In genomic region chr2:110012184-110012725, GRCm38 (mm10) we compare ENCODE assay signal across 21 mouse cellular contexts. TPM values are rescaled to one million over a fixed set of nuclear protein-coding genes. Genes with fewer than 3 reads are reported as not detected.
DNase-seq lines count a peak whose midpoint lies in the region; ATAC-seq lines count a peak whose summit lies in the region.
"Had no signal": no experiment of that assay in that cellular context is flagged by ENCODE, and none has a peak within 500 bp of the region (broad histone marks: within the 10 kb centered on the region; RNA-seq: fewer than 3 reads in every experiment).

No protein-coding gene starts in this region.

- H3K9me3 ChIP-seq in hindbrain, embryonic 11.5 days (ENCODE audit: control insufficient read depth, low read length) = no peaks in the 10 kb centered on the region
- H3K9me3 ChIP-seq in hindbrain, embryonic 12.5 days (replicated peaks) = no peaks in the 10 kb centered on the region
- no peaks in the 10 kb centered on the region for H3K9me3 ChIP-seq in neural tube, embryonic 12.5 days
- H3K9me3 ChIP-seq in neural tube, embryonic 15.5 days (replicated peaks) = no peaks in the 10 kb centered on the region
- H3K9me3 ChIP-seq in hindbrain, embryonic 14.5 days (ENCODE audit: control insufficient read depth, low read length) = no peaks in the 10 kb centered on the region
- H3K9me3 ChIP-seq: embryonic facial prominence, embryonic 15.5 days; forebrain, embryonic 13.5 days; lung, embryonic 15.5 days; midbrain, embryonic 12.5 days had no signal

- H3K4me1 ChIP-seq in hindbrain, embryonic 11.5 days (replicated peaks; ENCODE audit: control insufficient read depth, insufficient read depth, low read length) = no peaks in the 10 kb centered on the region
- peaks cover 3% of the 10 kb centered on the region; the same call in 1 of the 2 replicates for H3K4me1 ChIP-seq in hindbrain, embryonic 12.5 days
- H3K4me1 ChIP-seq in neural tube, embryonic 12.5 days = no peaks in the 10 kb centered on the region
- H3K4me1 ChIP-seq in neural tube, embryonic 15.5 days = peaks cover 6% of the 10 kb centered on the region
- H3K4me1 ChIP-seq in hindbrain, embryonic 14.5 days (replicated peaks; ENCODE audit: control insufficient read depth, insufficient read depth, low read length) = no peaks in the 10 kb centered on the region
- H3K4me1 ChIP-seq: lung, embryonic 15.5 days; midbrain, embryonic 12.5 days had no signal

- 90% methylated on average over 13 of the region's 13 CpGs for WGBS in hindbrain, embryonic 11.5 days
- 85% methylated on average over 13 of the region's 13 CpGs for WGBS in hindbrain, embryonic 12.5 days
- 86% methylated on average over 13 of the region's 13 CpGs for WGBS in neural tube, embryonic 12.5 days
- WGBS in neural tube, embryonic 15.5 days = 76% methylated on average over 13 of the region's 13 CpGs
- 86% methylated on average over 13 of the region's 13 CpGs for WGBS in hindbrain, embryonic 14.5 days

- H3K9ac ChIP-seq in hindbrain, embryonic 11.5 days (ENCODE audit: low read depth, low read length) = no peak overlapping the region
- no peak overlapping the region for H3K9ac ChIP-seq in hindbrain, embryonic 12.5 days
- no peak overlapping the region for H3K9ac ChIP-seq in neural tube, embryonic 12.5 days
- no peak overlapping the region for H3K9ac ChIP-seq in neural tube, embryonic 15.5 days (replicated peaks)
- no peak overlapping the region for H3K9ac ChIP-seq in hindbrain, embryonic 14.5 days
- H3K9ac ChIP-seq: embryonic facial prominence, embryonic 15.5 days; forebrain, embryonic 13.5 days; lung, embryonic 15.5 days; midbrain, embryonic 12.5 days had no signal

- no peak overlapping the region for H3K27ac ChIP-seq in hindbrain, embryonic 11.5 days (ENCODE audit: low read depth, low read length)
- no peak overlapping the region for H3K27ac ChIP-seq in hindbrain, embryonic 12.5 days
- H3K27ac ChIP-seq in neural tube, embryonic 12.5 days = no peak overlapping the region
- H3K27ac ChIP-seq in neural tube, embryonic 15.5 days (replicated peaks) = no peak overlapping the region
- H3K27ac ChIP-seq in hindbrain, embryonic 14.5 days = no peak overlapping the region; the same call in 1 of the 2 replicates
- H3K27ac ChIP-seq: embryonic facial prominence, embryonic 15.5 days; forebrain, embryonic 13.5 days; lung, embryonic 15.5 days; midbrain, embryonic 12.5 days had no signal

- no peak overlapping the region for H3K4me2 ChIP-seq in hindbrain, embryonic 11.5 days (replicated peaks; ENCODE audit: low read depth, low read length)
- H3K4me2 ChIP-seq in hindbrain, embryonic 12.5 days (replicated peaks) = no peak overlapping the region
- no peak overlapping the region for H3K4me2 ChIP-seq in neural tube, embryonic 12.5 days (replicated peaks)
- no peak overlapping the region for H3K4me2 ChIP-seq in neural tube, embryonic 15.5 days
- no peak overlapping the region for H3K4me2 ChIP-seq in hindbrain, embryonic 14.5 days (replicated peaks)
- H3K4me2 ChIP-seq: embryonic facial prominence, embryonic 15.5 days; forebrain, embryonic 13.5 days; liver, embryonic 11.5 days; lung, embryonic 15.5 days; midbrain, embryonic 12.5 days had no signal

- H3K27me3 ChIP-seq in hindbrain, embryonic 11.5 days (ENCODE audit: control insufficient read depth, insufficient read depth, low read length) = no peaks in the 10 kb centered on the region
- no peaks in the 10 kb centered on the region for H3K27me3 ChIP-seq in hindbrain, embryonic 12.5 days
- H3K27me3 ChIP-seq in neural tube, embryonic 12.5 days (replicated peaks) = no peaks in the 10 kb centered on the region
- H3K27me3 ChIP-seq in neural tube, embryonic 15.5 days (replicated peaks) = no peaks in the 10 kb centered on the region
- H3K27me3 ChIP-seq in hindbrain, embryonic 14.5 days (ENCODE audit: control insufficient read depth, insufficient read depth, low read length) = no peaks in the 10 kb centered on the region
- H3K27me3 ChIP-seq: embryonic facial prominence, embryonic 15.5 days; forebrain, embryonic 13.5 days; midbrain, embryonic 12.5 days had no signal

- 0 out of 2 replicates have a peak, but pooled peaks have one; percentile 15 for ATAC-seq in hindbrain, embryonic 11.5 days (ENCODE audit: low FRiP score)
- no peak for ATAC-seq in hindbrain, embryonic 12.5 days (ENCODE audit: low FRiP score)
- ATAC-seq in neural tube, embryonic 12.5 days (ENCODE audit: low FRiP score, low read depth) = peak; percentile 59; the same call in 1 of the 2 replicates
- no peak for ATAC-seq in neural tube, embryonic 15.5 days (ENCODE audit: low FRiP score)
- ATAC-seq in hindbrain, embryonic 14.5 days (ENCODE audit: low FRiP score) = 0 out of 2 replicates have a peak, but pooled peaks have one; percentile 46
- ATAC-seq: forebrain, embryonic 13.5 days; intestine, postnatal 0 days had no signal

- no peak overlapping the region for H3K4me3 ChIP-seq in hindbrain, embryonic 11.5 days (ENCODE audit: low read depth, low read length)
- no peak overlapping the region for H3K4me3 ChIP-seq in hindbrain, embryonic 12.5 days
- H3K4me3 ChIP-seq in neural tube, embryonic 12.5 days = no peak overlapping the region
- no peak overlapping the region for H3K4me3 ChIP-seq in neural tube, embryonic 15.5 days (replicated peaks)
- no peak overlapping the region for H3K4me3 ChIP-seq in hindbrain, embryonic 14.5 days (replicated peaks; ENCODE audit: low read length)
- H3K4me3 ChIP-seq: embryonic facial prominence, embryonic 15.5 days; forebrain, embryonic 13.5 days; lung, embryonic 15.5 days; midbrain, embryonic 12.5 days had no signal

- DNase-seq in hindbrain, embryonic 11.5 days (ENCODE audit: low spot score) = no peak
- DNase-seq in ES-CJ7 (ENCODE audit: low read depth, low spot score) = peak; percentile 44
- no peak for DNase-seq in hindbrain, embryonic 14.5 days (ENCODE audit: low spot score)
- DNase-seq in c-Kit-positive CD71-positive TER-119-positive erythroid progenitor cells, embryonic 14.5 days (ENCODE audit: low spot score) = no peak
- no peak for DNase-seq in embryo, embryonic 11 days
- DNase-seq: adrenal gland, postnatal 10 days; cerebellum, adult 11 months; cerebellum, adult 9-10 months; gastrocnemius, postnatal 10 days; heart, postnatal 36 days; kidney, postnatal 25 days; right cerebral cortex, adult 18-20 months had no signal

- H3K36me3 ChIP-seq in hindbrain, embryonic 11.5 days (ENCODE audit: control insufficient read depth, insufficient read depth, low read length) = peaks cover 3% of the 10 kb centered on the region; the same call in 1 of the 2 replicates
- peaks cover 21% of the 10 kb centered on the region for H3K36me3 ChIP-seq in hindbrain, embryonic 12.5 days
- peaks cover 30% of the 10 kb centered on the region for H3K36me3 ChIP-seq in neural tube, embryonic 12.5 days
- H3K36me3 ChIP-seq in neural tube, embryonic 15.5 days = peaks cover 14% of the 10 kb centered on the region
- H3K36me3 ChIP-seq in hindbrain, embryonic 14.5 days (replicated peaks; ENCODE audit: control insufficient read depth, insufficient read depth) = peaks cover 17% of the 10 kb centered on the region
- H3K36me3 ChIP-seq: lung, embryonic 15.5 days had no signal

RNA-seq across cellular contexts. Expression of gene Ccdc34, which starts 5.4 kb away (rescaled TPM):
- polyA plus RNA-seq in hindbrain, embryonic 11.5 days (2014; fragmentation: Nextera tagmentation; extraction: Ambion mirVana) = 57.4 and 65.0 TPM in 2 replicates
- polyA plus RNA-seq in hindbrain, embryonic 12.5 days (2016; fragmentation: Nextera tagmentation; extraction: Ambion mirVana) = 47.5 and 51.8 TPM in 2 replicates
- 51.3 and 55.6 TPM in 2 replicates for polyA plus RNA-seq in neural tube, embryonic 12.5 days (2016; fragmentation: Nextera tagmentation; extraction: Ambion mirVana)
- 28.3 and 32.7 TPM in 2 replicates for polyA plus RNA-seq in neural tube, embryonic 15.5 days (2015; fragmentation: Nextera tagmentation; extraction: Ambion mirVana)
- 27.3 and 29.9 TPM in 2 replicates for polyA plus RNA-seq in hindbrain, embryonic 14.5 days (2014; fragmentation: Nextera tagmentation; extraction: Ambion mirVana)

Comparison
In these comparisons a context has a peak if more than half of its experiments do, and no peak if none do; other contexts are left out.
1. ATAC-seq: peak in hindbrain, embryonic 11.5 days (single experiment), neural tube, embryonic 12.5 days (single experiment) and hindbrain, embryonic 14.5 days (single experiment); none in hindbrain, embryonic 12.5 days (single experiment) and neural tube, embryonic 15.5 days (single experiment).